Mouse (Mus musculus): ENCODE results near the gene Ssrp1.
A peak's percentile ranks its signal among the peaks of the same experiment; 100 is the strongest.

Ssrp1 gene

DNA sequence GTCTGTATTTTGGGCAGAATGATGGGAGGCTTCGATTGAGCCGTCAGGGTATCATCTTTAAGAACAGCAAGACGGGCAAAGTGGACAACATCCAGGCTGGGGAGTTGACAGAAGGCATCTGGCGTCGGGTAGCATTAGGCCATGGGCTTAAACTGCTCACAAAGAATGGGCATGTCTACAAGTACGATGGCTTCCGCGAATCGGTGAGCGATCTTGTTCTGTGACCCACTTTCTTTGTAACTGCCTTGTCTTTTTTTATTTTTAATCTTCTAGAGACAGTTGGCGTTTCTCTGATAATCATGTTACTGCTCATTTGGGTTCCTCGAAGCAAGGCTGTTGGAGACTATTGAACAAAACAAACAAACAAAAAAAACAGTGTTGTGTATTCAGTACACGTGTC, 1.3 kb downstream of the Ssrp1 start:
- DNase-seq: no peak

DNA sequence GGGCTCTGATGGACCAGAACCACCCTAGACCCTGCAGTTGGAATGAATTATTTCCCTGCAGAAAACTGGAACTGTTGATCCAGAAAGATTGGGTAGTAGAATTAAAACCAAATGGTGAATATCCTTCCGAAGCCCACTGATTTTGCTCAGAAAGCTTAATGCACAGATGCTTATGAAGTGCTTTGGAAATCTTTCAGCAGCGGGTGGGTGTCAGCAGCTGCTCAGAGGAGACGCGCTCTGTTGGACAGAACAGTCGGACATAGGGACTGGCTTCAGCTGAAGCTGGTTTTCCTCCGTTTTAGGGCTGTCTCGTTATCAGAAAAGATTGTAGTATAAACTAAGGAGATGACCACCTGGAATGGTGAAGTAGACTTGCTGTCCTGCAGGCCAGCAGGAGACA, 6.6 kb downstream of the Ssrp1 start:
- no peak for DNase-seq

DNA sequence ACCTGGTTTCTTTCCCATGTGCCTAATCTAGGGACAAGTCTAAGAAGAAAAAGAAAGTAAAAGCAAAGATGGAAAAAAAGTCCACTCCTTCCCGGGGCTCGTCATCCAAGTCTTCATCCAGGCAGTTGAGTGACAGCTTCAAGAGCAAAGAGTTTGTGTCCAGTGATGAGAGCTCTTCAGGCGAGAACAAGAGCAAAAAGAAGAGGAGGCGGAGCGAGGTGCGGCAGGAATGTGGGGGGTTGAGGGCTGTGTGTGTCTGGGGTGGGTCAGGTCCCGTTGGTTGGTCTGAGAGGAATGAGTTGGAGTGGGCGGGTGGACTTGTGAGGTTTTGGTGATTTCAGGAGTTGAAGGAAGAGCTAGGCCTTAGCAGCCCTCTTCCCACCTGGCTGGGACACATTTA, 9.2 kb downstream of the Ssrp1 start:
- DNase-seq: no peak

DNA sequence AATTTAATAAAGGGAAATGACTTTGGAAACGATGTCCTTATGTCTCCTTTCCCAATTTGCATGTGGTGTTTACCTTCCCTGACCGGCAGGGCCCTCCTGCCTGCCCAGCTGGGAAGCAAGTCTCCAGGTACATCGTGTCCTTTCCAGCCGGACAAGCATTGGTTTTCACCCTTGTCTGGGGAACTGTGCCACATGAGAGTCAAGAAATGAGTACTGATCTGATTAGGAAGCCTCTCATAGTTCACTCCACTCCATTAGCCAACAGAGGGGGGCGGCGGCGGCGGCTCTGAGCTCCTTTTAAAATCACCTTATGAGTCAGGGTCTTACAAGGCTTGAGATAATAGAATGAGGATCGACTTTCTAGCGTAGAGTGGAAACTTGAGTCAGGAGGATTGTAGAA, 10.0 kb downstream of the Ssrp1 start:
- DNase-seq: no peak

DNA sequence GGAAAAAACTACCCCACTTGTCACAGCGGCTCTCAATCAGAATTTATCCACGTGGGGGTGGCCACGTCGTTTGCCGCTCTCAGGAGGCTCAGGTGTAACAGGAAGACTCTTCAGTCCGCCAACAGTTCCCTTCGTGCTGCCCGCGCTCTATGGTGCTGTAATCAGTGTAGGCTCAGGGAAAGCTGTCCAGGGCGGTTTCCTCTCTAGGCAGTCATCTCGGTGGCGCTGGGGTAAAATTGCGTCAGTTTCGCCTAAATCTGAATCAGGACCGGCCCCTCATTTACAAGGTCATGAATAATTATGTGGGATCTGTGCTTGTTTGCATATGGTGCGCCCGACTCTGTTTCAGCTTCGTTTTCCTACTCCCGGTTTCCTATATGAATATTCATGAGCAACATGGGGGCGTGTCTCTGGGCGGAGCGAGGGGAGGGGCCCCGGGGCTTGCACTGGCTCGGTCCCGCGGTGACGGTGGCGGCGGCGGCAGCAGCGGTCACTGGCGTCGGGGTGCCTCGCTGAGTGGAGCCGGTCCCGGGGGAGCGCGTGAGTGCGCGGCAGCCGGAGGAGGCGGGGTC, 10.6 kb downstream of the Ssrp1 start, which contains the start of gene Tnks1bp1:
TSS of gene Tnks1bp1 (plus strand) at position 427 of the 572 bp plus-strand sequence.
- peak; percentile 93 to 95 for DNase-seq

DNA sequence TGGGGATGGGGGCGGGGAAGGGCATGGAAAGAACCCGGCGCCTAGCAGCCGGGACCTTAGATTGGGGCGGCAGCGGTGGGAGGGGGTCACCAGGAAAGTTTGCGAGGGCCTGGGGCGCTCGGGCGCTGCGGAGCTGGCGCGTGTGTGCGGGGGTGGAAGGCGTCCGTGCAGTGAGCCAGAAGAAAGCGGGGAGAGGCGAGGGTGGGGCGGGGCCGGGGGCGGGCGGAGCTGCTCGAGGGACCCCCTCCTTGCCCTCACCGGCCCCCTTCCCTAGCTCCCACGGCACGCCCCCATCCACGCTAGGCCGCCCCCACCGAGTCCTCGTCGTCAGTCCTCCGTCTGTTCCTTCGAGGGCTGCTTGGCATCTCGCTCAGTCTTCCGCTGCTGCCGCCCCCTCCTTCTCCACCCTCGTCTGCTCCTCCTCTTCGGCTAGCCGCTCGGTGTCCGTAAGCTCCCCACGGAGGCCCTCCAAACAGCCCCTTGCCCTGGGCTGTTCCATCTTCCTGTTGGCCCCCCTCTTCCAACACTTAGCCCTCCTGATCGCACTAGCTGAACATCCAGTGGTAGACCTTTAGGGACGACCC, 11.2 kb downstream of the Ssrp1 start:
- DNase-seq: peak; percentile 60 to 65

DNA sequence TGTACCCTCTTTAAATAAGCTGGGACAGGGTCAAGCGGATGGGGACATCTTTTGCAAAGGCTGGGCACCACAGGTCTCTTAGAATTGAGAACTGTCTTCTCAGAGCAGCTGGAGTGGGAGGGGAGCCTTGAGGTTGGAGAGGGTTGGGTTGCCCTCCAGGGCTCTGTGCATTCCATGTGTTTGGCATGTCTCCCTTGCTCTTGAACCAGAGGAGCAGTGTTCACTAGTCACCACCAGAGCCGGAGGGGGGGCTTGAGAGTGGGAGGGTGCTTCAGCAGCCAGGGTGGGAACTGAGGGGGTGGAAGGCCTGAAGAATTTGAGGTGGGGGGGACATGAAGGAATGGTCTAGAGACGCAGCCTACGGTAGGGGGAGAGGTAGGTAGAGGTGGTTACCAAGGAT, 12.2 kb downstream of the Ssrp1 start:
- DNase-seq: no peak

DNA sequence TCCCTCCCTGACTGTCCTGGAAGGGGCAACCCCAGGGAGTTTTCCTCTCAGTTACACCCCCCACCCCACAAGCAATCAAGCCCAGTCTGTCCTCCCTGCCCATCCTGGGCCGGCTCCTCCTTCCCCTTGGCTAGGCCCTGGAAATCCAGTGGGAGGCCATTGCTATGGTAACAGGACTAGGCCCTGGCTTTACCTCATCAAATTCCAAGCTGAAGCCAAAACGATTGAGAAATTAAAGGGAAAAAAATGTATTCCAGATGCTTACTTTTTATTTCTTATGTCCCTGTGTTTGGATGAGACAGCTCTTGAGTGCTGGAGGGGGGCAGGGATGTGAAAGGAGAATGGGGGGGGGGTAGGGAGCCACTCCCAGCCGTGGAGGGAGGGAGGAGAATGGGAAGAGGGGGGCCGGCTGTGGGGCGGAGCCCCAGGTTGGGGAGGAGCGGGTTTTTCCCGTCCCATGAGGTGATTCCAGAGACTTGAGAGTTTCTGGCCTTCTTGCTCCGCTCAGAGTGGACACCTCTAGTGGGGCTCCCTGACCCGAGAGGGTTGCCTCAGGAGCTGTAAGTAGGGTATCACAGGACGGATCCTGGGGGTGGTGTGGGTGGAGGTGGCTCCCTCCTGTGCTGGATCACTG, 13.1 kb downstream of the Ssrp1 start:
- DNase-seq: no peak

DNA sequence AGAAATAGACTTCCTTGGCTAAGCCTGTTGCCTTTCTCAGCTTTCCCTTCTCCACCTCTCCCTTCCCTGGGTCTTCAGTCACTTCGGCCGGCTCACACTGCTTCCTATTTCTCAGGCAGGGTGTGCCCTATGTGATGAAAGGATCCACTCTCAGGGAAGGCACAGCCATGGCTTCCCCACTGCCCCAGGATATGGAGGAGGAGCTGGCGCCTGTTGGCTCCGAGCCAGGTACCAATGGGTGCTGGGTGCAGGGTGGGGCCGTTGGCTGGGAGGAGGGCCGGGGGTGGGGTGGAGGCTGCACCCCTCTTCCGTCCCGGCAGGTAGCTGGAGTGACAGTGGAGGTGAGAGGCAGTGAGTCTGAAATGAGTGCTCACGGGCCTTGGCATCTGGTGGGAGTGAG, 13.7 kb downstream of the Ssrp1 start:
- no peak for DNase-seq

DNA sequence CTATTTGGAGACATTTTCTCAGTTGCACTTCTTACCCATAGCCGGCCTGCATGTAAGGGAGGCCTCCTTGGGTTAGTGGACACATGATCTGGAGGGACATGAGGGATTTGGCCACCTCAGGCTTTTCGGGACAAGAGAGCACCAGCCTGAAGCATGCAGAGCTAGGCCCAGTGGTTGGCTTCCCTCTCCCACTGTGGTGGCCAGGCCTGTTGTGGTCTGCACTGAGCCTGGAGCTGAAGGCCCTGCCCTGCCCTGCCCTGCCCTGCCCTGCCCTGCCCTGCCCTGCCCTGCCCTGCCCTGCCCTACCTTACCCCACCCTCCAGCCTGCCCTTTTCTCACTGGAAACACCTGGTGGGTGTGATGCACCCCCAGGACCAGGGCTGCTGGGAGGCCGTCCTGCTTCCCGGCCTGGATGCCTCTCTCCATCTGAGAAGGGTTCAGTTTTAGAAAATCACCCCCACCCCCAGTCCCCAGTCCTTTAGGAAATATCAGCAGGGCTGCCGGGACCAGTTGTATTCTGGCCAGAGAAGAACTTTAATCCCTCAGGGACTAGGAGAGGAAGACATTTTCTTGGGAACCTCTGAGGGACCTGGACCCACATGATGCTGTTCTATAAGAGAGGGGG, 16.3 kb downstream of the Ssrp1 start:
- no peak for DNase-seq

DNA sequence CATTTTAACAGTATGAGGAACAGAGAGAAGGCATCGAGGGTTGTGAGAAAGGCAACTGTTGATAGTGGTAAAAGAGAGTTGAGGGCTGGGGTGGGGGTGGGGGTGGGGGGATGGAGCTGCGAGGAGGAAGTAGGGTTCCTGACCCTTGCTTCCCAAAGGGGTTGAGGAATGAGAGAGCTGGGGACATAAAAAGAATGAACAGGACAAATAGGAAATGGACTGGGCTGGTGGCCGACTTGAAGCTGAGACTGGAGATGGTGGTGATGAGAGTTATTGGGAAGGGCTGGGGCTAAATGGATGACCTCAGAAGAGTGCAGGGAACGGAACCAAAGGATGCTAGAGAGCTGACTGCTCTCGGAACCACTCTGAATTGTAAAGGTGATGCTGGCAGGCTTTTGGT, 19.7 kb downstream of the Ssrp1 start:
- no peak for DNase-seq

DNA sequence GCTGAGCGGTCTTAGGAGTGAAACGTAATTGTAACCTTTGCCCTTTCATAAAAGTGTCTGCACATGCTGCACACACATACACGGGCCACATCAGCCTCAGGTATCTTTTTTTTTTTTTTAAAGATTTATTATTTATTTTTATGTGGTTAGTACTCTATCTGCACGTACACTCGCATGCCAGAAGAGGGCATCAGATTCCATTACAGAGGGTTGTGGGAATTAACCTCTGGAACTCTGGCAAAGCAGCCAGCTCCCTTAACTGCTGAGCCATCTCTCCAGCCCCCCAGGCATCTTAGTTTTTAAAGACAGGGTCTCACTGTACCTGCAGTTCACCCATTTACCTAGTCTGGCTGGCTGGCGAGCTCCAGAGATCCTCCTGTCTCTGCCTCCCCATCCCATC, 22.6 kb downstream of the Ssrp1 start:
- no peak for DNase-seq

DNA sequence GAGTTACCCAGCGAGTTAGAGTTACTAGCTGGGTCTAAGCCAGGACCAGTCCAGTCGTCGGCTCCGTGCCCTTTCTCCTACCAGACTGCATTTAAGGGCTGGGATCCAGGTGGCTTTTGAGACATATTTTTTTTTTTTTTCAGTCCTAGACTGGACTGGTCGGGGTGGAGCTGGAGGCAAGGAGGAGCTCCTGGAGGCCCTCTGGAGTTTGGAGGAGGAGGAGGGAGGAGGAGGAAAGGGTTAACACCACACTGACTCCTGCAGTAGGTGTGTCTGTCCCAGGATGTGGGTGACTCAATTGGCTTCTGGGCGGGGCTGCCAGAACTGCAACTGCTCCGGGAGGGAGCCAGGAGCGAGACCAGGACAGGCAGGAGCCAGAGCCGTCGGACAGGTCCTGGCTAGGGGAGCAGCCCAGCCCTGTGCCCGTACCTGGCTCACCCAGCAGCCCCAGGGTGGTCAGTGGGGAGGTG, 23.6 kb downstream of the Ssrp1 start:
- DNase-seq: peak in 1 of 2 experiments; percentile 40

DNA sequence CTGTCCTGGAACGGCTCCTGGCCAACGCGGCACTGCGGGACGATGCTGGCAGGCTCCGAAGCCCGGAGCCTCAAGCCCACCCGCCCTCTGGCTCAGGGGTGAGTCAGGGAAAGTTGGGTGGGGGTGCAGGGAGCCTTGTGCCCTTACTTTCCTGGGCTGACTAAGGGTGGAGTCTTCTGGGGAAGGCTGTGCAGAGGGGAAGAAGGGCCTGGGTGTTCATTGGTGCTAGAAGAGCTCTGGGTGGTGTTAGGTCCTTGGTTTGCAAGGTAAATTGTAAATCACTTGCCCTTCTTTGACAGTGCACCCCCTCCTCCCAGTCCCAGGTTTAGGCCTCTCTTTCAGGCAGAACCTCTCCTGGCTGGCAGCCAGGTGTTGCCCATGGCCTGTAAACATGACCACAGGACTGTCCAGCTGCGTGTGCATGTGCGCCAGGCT, 24.1 kb downstream of the Ssrp1 start:
- no peak for DNase-seq

DNA sequence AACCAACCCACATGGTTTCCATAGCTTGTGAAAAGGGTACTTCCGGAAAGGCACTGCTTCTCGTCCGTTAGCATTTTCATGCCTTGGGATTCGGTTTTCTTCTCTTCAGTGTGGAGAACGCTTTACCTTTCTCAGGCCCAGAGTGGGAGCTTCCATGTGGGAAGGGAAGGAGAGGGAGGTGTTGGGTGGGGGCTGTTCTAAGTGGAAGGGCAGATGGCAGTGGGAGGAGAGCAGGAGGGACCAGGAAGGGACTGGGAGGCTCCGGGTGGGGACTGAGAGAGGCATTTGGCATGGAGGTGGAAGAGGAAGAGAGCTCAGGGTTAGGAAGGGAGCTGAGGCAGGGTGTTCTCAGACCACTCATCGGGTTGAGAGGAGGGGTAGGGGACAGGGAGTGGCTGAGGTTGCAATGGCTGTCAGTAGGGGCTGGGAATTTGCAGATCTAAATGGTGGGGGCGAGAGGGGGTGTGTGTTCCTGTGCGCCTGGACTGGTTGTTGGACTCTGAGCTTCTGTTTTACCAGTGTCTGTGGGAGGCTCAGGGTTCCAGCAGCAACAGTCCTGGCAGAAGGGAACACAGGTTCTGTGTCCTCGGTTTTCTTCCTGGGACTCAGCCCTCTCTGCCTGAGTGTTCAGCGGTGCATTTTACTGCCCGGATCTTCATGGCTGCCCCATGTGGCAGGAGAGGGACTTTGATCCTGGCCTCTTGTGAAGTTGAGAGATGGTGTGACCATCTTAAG, 28.3 kb downstream of the Ssrp1 start:
- no peak for DNase-seq

DNA sequence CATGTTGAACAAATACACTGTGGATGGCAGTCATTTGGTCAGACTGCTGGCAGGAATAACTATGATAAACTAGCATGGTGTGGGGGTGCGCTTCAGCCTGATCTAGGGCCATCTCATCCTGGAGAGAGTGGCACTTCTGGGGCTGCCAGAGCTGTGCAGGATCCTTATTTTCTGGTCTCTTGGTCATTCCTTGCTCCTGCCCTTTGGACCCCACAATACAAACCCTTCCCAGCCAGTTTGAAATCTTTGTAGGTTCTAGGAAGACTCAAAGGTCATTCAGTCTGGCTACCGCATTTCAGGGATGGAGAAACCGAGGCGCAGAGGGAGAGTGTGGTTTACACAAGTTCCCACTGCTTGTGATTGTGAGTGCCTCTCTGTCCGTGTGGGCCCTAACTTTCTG, 29.9 kb downstream of the Ssrp1 start:
- no peak for DNase-seq

DNA sequence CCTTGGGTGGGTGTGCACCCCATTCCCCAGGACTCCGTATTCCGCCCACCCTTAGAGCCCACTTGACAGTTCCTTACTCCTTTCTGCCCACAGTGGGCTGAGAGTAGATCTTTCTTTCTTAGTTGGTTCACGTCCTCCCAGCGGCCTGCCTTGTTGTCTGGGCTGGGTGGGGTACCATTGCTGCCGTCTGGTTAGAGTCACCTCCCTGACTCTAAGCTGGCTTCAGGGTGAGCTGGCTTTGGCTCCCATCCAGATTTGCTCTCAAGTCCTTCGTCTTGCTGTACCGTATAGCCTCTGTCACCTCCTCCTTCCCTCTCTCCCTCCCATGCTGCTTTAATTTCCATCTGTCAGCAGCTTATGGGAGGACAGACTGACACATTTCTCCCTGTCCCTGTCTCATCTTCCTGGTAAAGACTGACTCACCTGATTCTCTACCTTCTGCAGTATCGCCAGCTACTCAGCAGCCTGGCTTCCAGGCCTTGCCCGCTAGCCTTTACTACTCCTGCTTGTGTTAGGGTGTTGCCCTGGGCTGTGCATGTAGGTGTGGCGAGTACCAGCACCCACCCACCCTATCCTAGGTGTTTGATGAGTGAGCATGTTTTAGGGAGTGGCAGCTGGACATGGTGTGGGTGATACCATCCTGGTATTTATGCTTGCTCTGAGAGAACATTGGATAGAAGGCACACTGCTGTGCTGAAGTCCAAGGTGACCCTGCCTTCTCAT, 31.0 kb downstream of the Ssrp1 start:
- DNase-seq: no peak

DNA sequence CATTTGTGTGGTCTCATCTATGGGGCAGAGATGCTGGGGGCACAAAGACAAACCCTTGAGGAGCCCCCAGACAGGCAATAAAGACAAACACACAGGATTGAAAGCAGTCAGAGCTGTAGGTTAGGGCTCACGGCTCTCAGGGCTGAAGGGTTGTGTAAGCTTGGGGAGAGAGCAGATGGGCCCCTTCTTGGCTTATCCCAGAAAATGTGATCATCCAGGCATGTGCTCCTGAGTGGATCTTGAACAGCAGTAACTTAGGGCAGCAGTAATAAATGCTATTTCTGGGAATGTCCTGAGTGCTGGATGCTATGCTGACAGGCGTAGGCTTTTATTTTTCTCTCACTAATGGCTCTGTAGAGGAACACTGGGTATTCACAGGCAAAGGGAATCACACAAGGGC, 31.6 kb downstream of the Ssrp1 start:
- no peak for DNase-seq

DNA sequence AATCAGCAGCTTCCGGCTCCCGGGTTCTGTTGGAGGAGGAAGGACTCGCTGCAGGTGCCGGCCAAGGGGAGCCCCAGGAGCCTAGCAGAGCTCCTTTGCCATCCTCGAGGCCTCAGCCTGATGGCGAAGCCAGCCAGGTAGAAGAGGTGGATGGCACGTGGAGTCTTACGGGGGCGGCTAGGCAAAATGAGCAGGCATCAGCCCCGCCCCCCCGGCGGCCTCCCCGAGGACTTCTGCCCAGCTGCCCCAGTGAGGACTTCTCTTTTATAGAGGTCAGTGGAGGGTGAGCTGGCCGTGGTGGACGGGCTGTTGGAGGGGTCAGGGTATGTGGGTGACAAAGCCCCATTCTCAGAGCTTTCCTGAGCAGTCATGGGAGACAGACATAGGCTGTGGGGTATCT, 33.1 kb downstream of the Ssrp1 start:
- DNase-seq: no peak

DNA sequence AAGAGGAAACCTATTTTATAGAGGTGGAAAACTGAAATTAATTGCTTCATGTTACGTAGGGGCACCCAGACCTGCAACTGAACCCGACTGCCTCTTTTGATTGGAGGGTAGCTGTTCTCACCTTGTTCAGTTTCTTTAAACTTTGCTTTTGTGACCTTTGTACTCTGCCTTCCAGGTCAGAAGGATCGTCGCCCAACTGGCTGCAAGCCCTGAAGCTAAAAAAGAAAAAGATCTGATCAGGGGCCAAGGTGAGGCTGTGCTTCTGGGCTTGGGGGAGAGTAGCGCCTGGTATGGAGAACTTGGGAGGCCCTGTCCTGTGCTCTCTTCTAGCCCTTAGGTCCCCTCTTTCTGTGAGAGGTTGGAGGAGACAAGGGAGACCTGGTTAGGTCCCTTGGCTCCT, 34.9 kb downstream of the Ssrp1 start:
- no peak for DNase-seq

DNA sequence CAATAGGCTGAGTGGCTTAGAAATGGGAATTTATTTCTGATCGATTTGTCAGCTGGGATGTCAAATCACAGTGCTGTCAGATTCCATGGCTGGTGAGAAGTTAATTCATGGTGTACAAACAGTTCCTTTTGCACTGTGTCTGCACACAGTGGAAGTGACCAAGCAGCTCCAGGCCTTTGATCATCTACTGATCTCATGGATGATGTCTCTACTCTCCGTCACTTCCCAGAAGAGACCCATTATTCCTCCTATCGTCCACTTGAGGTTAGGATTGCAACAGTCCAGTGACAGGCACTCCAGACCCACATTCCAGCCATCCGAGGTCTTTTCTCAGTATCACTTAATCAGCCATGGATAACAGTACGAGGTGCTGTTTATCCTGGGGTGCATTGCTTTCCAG, 36.7 kb downstream of the Ssrp1 start:
- no peak for DNase-seq
